Mouse (Mus musculus): ENCODE results near the gene Gm37240. TPM values are rescaled to one million over a fixed set of nuclear protein-coding genes. Genes with fewer than 3 reads are reported as not detected.

Gene Gm37240
- total RNA-seq, 1 experiment, result 1.2 TPM

DNA sequence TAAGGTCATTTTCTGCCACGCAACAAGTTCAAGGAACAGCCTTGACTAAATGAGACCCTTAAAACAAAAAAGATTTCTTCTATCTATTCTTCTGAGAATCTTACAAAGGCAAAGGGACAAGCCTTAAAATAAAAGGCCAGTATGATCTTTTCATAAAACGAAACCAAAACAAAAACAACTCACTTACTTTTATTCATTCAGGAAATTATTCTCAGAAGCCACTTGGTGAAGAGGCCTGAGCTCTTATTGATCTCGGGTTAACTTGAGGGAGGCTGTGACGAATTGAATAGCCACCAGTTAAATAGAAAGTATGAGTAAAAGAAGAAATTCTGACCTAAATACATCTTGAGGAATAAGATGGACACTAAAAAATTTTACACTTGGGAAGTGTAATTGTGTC is 1118.4 kb downstream of the Gm37240 start:
- Histone ChIP-seq H3K4me3 (ENCODE audit: insufficient read depth in 1 of 2, low read depth in 1 of 2, low read length in 2 of 2, poor library complexity in 1 of 2, severe bottlenecking in 1 of 2) (no peak overlapping the region), H3K9ac (ENCODE audit: insufficient read depth, low read depth, low read length, poor library complexity, severe bottlenecking) (no peak overlapping the region), H3K4me1 (ENCODE audit: control insufficient read depth in 2 of 2, insufficient read depth in 2 of 2, low read length in 2 of 2, poor library complexity in 1 of 2) (peaks cover 0 to 3% of the 10 kb centered on the region in 2 experiments; a peak in 1 of 4 replicates), H3K9me3 (ENCODE audit: control insufficient read depth, insufficient read depth, low read depth, low read length) (no peaks in the 10 kb centered on the region), H3K27ac (ENCODE audit: insufficient read depth, low read depth, low read length, poor library complexity, severe bottlenecking) (no peak overlapping the region), H3K36me3 (ENCODE audit: control insufficient read depth, insufficient read depth, low read length, poor library complexity, severe bottlenecking) (no peaks in the 10 kb centered on the region)
- TF ChIP-seq ZNF384 (IDR thresholded peaks at IDR 0.05; ENCODE audit: low read depth, low read length) (no peak), MAFK (IDR thresholded peaks at IDR 0.05; ENCODE audit: insufficient read depth, low read depth, low read length) (no peak), HCFC1 (IDR thresholded peaks at IDR 0.05; ENCODE audit: borderline replicate concordance, insufficient read depth, low read length) (no peak), CHD2 (IDR thresholded peaks at IDR 0.05; ENCODE audit: low read depth, low read length) (no peak), ZC3H11A (IDR thresholded peaks at IDR 0.05; ENCODE audit: borderline replicate concordance, low read depth, low read length) (no peak)
- DNase-seq (ENCODE audit: low read depth, low spot score), result no peak
- in situ Hi-C loops (cut with MboI; ENCODE audit: low sequenced_read_pairs in 2 of 2, unreplicated experiment in 2 of 2), result no loop called here

DNA sequence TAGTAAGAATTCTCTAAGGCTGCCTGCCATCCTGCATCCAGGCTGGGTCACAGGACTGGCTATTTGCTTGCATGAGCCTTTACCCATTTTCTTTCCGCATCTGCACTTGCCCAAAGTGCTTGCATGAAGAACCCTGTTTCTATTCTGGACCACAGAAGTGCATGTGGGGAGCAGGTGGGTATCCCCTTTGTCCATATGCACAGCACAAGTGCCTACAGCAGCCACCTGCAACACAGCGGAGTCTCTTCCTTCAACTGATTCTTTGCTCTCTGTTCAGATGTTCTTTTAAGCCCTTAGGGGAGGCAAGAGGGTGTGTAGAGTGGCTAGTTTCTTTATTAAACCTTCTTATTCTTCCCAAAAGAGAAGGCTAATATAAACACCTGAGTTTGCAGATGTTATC is 1133.5 kb downstream of the Gm37240 start:
- Histone ChIP-seq H3K36me3 (ENCODE audit: control insufficient read depth, insufficient read depth, low read length, poor library complexity, severe bottlenecking) (no peaks in the 10 kb centered on the region), H3K4me1 (ENCODE audit: control insufficient read depth in 2 of 2, insufficient read depth in 2 of 2, low read length in 2 of 2, poor library complexity in 1 of 2) (no peaks in the 10 kb centered on the region), H3K4me3 (ENCODE audit: insufficient read depth in 1 of 2, low read depth in 1 of 2, low read length in 2 of 2, poor library complexity in 1 of 2, severe bottlenecking in 1 of 2) (no peak overlapping the region), H3K27ac (ENCODE audit: insufficient read depth, low read depth, low read length, poor library complexity, severe bottlenecking) (no peak overlapping the region), H3K9ac (ENCODE audit: insufficient read depth, low read depth, low read length, poor library complexity, severe bottlenecking) (no peak overlapping the region), H3K9me3 (ENCODE audit: control insufficient read depth, insufficient read depth, low read depth, low read length) (no peaks in the 10 kb centered on the region)
- no peak for DNase-seq (ENCODE audit: low read depth, low spot score)
- in situ Hi-C loops (cut with MboI; ENCODE audit: low sequenced_read_pairs in 2 of 2, unreplicated experiment in 2 of 2), result no loop called here
- TF ChIP-seq HCFC1 (IDR thresholded peaks at IDR 0.05; ENCODE audit: borderline replicate concordance, insufficient read depth, low read length) (no peak), CHD2 (IDR thresholded peaks at IDR 0.05; ENCODE audit: low read depth, low read length) (no peak), ZNF384 (IDR thresholded peaks at IDR 0.05; ENCODE audit: low read depth, low read length) (no peak), ZC3H11A (IDR thresholded peaks at IDR 0.05; ENCODE audit: borderline replicate concordance, low read depth, low read length) (no peak)

DNA sequence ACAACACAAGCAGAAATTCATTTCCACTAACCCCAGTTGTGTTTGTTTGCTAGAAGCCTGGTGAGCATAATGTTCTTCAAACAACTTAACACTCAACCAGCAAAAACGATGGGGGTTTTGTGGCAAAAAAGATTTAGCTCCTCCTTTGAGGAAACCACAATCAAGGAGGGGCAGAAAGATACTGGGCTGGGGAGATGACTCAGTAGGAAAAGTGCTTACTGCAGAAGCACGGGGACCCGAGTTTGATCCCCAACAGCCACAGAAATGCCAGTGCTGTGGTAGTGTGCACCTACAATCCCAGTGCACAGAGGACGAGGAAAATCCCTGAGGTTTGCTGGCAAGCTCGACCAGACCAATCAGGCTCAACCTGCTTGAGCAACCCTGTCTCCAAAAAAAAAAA is 1138.1 kb downstream of the Gm37240 start:
- H3K4me1 ChIP-seq (ENCODE audit: control insufficient read depth in 2 of 2, insufficient read depth in 2 of 2, low read length in 2 of 2, poor library complexity in 1 of 2), result peaks cover 0 to 1% of the 10 kb centered on the region in 2 experiments; a peak in 1 of 4 replicates
- no peak overlapping the region for H3K4me3 ChIP-seq (ENCODE audit: insufficient read depth in 1 of 2, low read depth in 1 of 2, low read length in 2 of 2, poor library complexity in 1 of 2, severe bottlenecking in 1 of 2)
- no peaks in the 10 kb centered on the region for H3K9me3 ChIP-seq (ENCODE audit: control insufficient read depth, insufficient read depth, low read depth, low read length)
- in situ Hi-C loops (cut with MboI; ENCODE audit: low sequenced_read_pairs in 2 of 2, unreplicated experiment in 2 of 2), result no loop called here
- no peak overlapping the region for H3K27ac ChIP-seq (ENCODE audit: insufficient read depth, low read depth, low read length, poor library complexity, severe bottlenecking)
- no peaks in the 10 kb centered on the region for H3K36me3 ChIP-seq (ENCODE audit: control insufficient read depth, insufficient read depth, low read length, poor library complexity, severe bottlenecking)
- no peak for TF ChIP-seq MAFK (IDR thresholded peaks at IDR 0.05; ENCODE audit: insufficient read depth, low read depth, low read length)
- no peak for TF ChIP-seq ZC3H11A (IDR thresholded peaks at IDR 0.05; ENCODE audit: borderline replicate concordance, low read depth, low read length)
- TF ChIP-seq HCFC1 (IDR thresholded peaks at IDR 0.05; ENCODE audit: borderline replicate concordance, insufficient read depth, low read length), result no peak
- no peak for TF ChIP-seq ZNF384 (IDR thresholded peaks at IDR 0.05; ENCODE audit: low read depth, low read length)
- TF ChIP-seq CHD2 (IDR thresholded peaks at IDR 0.05; ENCODE audit: low read depth, low read length), result no peak
- DNase-seq (ENCODE audit: low read depth, low spot score), result no peak
- H3K9ac ChIP-seq (ENCODE audit: insufficient read depth, low read depth, low read length, poor library complexity, severe bottlenecking), result no peak overlapping the region

DNA sequence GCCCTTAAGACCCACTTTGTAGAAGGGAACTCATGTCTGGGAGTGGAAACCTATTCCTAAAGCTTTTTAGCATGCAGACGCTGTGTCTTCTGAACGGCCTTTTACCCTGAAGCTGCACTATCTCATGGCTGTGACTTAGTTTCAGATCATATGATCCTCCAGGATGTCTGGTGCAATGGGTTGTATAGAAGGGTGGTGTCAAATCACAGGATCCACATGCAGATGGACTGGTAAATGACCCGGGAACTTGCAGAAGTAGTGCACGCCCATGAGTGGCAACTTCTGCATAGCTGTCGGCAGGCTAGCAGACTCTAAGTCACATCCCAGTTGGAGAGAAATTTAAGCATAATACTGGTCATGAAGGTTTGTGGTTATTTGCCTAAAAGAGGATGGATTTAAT is 1139.2 kb downstream of the Gm37240 start:
- Histone ChIP-seq H3K27ac (ENCODE audit: insufficient read depth, low read depth, low read length, poor library complexity, severe bottlenecking) (no peak overlapping the region), H3K4me1 (ENCODE audit: control insufficient read depth in 2 of 2, insufficient read depth in 2 of 2, low read length in 2 of 2, poor library complexity in 1 of 2) (peaks cover 0 to 1% of the 10 kb centered on the region in 2 experiments; a peak in 1 of 4 replicates), H3K4me3 (ENCODE audit: insufficient read depth in 1 of 2, low read depth in 1 of 2, low read length in 2 of 2, poor library complexity in 1 of 2, severe bottlenecking in 1 of 2) (no peak overlapping the region), H3K9me3 (ENCODE audit: control insufficient read depth, insufficient read depth, low read depth, low read length) (no peaks in the 10 kb centered on the region), H3K9ac (ENCODE audit: insufficient read depth, low read depth, low read length, poor library complexity, severe bottlenecking) (no peak overlapping the region), H3K36me3 (ENCODE audit: control insufficient read depth, insufficient read depth, low read length, poor library complexity, severe bottlenecking) (no peaks in the 10 kb centered on the region)
- in situ Hi-C loops (cut with MboI; ENCODE audit: low sequenced_read_pairs in 2 of 2, unreplicated experiment in 2 of 2), result no loop called here
- no peak for DNase-seq (ENCODE audit: low read depth, low spot score)
- no peak for TF ChIP-seq ZNF384 (IDR thresholded peaks at IDR 0.05; ENCODE audit: low read depth, low read length)
- TF ChIP-seq MAFK (IDR thresholded peaks at IDR 0.05; ENCODE audit: insufficient read depth, low read depth, low read length), result no peak
- TF ChIP-seq HCFC1 (IDR thresholded peaks at IDR 0.05; ENCODE audit: borderline replicate concordance, insufficient read depth, low read length), result no peak
- TF ChIP-seq CHD2 (IDR thresholded peaks at IDR 0.05; ENCODE audit: low read depth, low read length), result no peak
- no peak for TF ChIP-seq ZC3H11A (IDR thresholded peaks at IDR 0.05; ENCODE audit: borderline replicate concordance, low read depth, low read length)

Data from ES-E14 (cell line).